Mouse (Mus musculus): Measurements from ENCODE around the gene Pip5kl1. TPM values are rescaled to one million over a fixed set of nuclear protein-coding genes. Genes with fewer than 3 reads are reported as not detected.

Pip5kl1 gene
- total and polyA plus RNA-seq, 2 experiments from 2014 or later: 15.1 to 19.1 TPM

DNA sequence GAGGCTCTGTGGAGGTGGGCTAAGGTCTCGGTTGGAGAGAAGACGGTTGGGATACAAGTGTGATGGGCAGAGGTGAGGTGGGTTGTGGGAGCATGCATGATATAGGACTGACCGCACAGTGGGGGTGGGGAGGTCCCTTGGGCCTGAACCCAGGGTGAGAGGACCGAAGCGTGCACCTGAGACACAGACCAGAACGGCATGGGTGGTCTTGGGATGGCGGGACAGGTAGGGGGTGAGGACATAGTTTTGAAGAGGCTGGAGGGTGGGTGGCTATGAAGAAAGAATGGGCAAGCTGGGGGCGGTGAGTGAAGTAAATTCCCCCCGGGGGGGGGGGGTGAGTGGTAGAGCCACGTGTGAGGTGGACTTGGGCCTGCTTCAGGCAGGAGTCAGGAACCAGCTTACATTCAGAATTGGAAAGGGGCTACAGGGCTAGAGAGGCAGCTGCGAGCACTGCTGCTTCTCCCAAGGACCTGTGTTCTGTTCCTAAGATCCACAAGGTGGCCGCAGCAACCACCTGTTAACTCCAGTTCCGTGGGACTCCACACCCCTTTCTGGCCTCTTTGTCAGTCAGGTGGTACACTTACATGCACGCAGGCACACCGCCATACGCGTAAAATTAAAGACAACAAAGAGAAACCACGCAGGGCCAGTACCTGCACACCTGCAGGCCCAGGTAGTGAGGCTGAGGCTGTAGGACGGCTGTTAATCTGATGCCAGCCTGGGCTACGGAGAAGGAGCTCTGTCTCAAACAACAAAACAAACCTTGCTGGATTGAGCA lies 52.9 kb downstream of the Pip5kl1 start:
- WGBS: 72% methylated on average over 20 of the region's 20 CpGs
- H3K4me2 ChIP-seq (ENCODE audit: low read depth, low read length): no peak overlapping the region
- no peak for TF ChIP-seq CTCF (IDR thresholded peaks at IDR 0.05; ENCODE audit: low read depth)

DNA sequence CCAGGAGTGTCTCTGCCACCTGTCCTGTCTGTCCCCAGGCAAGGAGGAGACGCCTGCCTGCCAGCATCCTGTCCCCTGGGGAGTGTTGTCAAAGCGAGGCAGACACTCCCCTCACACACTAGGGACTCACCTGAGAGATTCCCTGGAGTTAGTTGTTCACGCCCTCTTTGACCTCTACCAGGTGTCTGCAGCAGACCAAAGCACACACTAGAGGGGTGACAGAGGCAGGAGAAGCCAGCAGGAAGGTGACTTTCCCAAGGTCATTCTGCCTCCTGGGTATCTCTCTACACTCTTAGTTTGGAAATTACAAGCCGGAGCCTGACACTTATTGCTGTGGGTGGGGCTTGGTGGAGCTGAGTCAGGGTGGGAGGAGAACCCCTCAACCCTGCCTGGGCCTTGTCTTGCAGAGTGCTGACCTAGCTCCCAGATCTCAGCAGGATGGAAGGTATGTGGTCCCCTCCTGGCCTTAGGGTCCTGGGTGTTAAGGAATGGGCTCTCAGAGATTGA lies 53.5 kb downstream of the Pip5kl1 start:
- no peak for TF ChIP-seq CTCF (IDR thresholded peaks at IDR 0.05; ENCODE audit: low read depth)
- peak overlapping the region; percentile 73; the same call in 1 of the 2 replicates for H3K27ac ChIP-seq
- peak overlapping the region; percentile 18; the same call in 1 of the 2 replicates for H3K9ac ChIP-seq (replicated peaks; ENCODE audit: low read length)
- 65% methylated on average over 4 of the region's 4 CpGs for WGBS
- H3K9me3 ChIP-seq (ENCODE audit: low read length): no peaks in the 10 kb centered on the region
- no peak overlapping the region for H3K4me3 ChIP-seq (ENCODE audit: low read length)
- ATAC-seq (no peak), DNase-seq (ENCODE audit: low spot score) (no peak)
- no peak overlapping the region for H3K4me2 ChIP-seq (ENCODE audit: low read depth, low read length)
- H3K4me1 ChIP-seq (ENCODE audit: insufficient read depth, low read length): peaks cover 29% of the 10 kb centered on the region
- no peaks in the 10 kb centered on the region for H3K27me3 ChIP-seq (ENCODE audit: insufficient read depth, low read length)
- no peaks in the 10 kb centered on the region for H3K36me3 ChIP-seq (ENCODE audit: insufficient read depth, low read length)

More for the DNA sequence above, 52.9 kb downstream of the Pip5kl1 start:
- H3K27me3 ChIP-seq (ENCODE audit: insufficient read depth, low read length): no peaks in the 10 kb centered on the region
- DNase-seq (ENCODE audit: low spot score): no peak
- 0 out of 2 replicates have a peak overlapping the region, but pooled peaks have one; percentile 73 for H3K27ac ChIP-seq
- H3K9ac ChIP-seq (replicated peaks; ENCODE audit: low read length): no peak overlapping the region
- no peaks in the 10 kb centered on the region for H3K9me3 ChIP-seq (ENCODE audit: low read length)
- H3K36me3 ChIP-seq (ENCODE audit: insufficient read depth, low read length): no peaks in the 10 kb centered on the region
- no peak for ATAC-seq
- peaks cover 29% of the 10 kb centered on the region for H3K4me1 ChIP-seq (ENCODE audit: insufficient read depth, low read length)
- H3K4me3 ChIP-seq (ENCODE audit: low read length): no peak overlapping the region

DNA sequence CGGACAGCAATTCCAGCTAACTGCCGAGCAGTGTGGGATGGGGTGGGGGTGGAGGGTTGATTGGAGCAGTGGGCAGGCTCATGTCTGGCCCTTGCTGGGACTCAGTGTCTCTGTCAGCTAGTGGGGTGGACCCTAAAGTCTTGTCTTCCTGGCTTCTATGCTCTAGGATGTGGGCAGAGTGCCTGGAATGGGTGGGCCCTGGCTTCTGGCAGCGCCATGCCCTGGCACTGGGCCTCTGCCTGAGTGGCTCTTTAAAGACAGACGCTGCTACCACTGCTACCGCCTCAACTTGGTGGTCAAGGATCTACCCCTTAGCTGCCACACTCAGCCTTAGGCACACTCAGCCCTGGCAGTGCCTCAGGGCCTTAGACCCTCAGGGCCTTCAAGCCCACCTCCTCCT lies 54.1 kb downstream of the Pip5kl1 start:
- H3K36me3 ChIP-seq (ENCODE audit: insufficient read depth, low read length): no peaks in the 10 kb centered on the region
- H3K27ac ChIP-seq: peak overlapping the region; percentile 73
- H3K4me1 ChIP-seq (ENCODE audit: insufficient read depth, low read length): peaks cover 29% of the 10 kb centered on the region
- no peak overlapping the region for H3K4me3 ChIP-seq (ENCODE audit: low read length)
- H3K9ac ChIP-seq (replicated peaks; ENCODE audit: low read length): peak overlapping the region; percentile 18; the same call in 1 of the 2 replicates
- 14% methylated on average over 5 of the region's 5 CpGs for WGBS
- H3K4me2 ChIP-seq (ENCODE audit: low read depth, low read length): peak overlapping the region; percentile 27
- TF ChIP-seq CTCF (IDR thresholded peaks at IDR 0.05; ENCODE audit: low read depth): no peak
- ATAC-seq: peak; percentile 60
- H3K27me3 ChIP-seq (ENCODE audit: insufficient read depth, low read length): no peaks in the 10 kb centered on the region
- DNase-seq (ENCODE audit: low spot score): peak; percentile 83
- H3K9me3 ChIP-seq (ENCODE audit: low read length): no peaks in the 10 kb centered on the region

GRCm38 (mm10) chr2:32629276-32629976 lies 54.8 kb downstream of the Pip5kl1 start:
- ATAC-seq: peak; percentile 64
- no peaks in the 10 kb centered on the region for H3K27me3 ChIP-seq (ENCODE audit: insufficient read depth, low read length)
- no peak overlapping the region for H3K4me3 ChIP-seq (ENCODE audit: low read length)
- H3K4me2 ChIP-seq (ENCODE audit: low read depth, low read length): peak overlapping the region; percentile 27
- no peaks in the 10 kb centered on the region for H3K9me3 ChIP-seq (ENCODE audit: low read length)
- no peaks in the 10 kb centered on the region for H3K36me3 ChIP-seq (ENCODE audit: insufficient read depth, low read length)
- DNase-seq (ENCODE audit: low spot score): peak; percentile 86
- peak overlapping the region; percentile 73 for H3K27ac ChIP-seq
- peaks cover 29% of the 10 kb centered on the region for H3K4me1 ChIP-seq (ENCODE audit: insufficient read depth, low read length)
- peak overlapping the region; percentile 18; the same call in 1 of the 2 replicates for H3K9ac ChIP-seq (replicated peaks; ENCODE audit: low read length)
- 0 out of 2 replicates have a peak, but pooled peaks have one; percentile 13 for TF ChIP-seq CTCF (IDR thresholded peaks at IDR 0.05; ENCODE audit: low read depth)
- WGBS: 29% methylated on average over 9 of the region's 9 CpGs

- Histone ChIP-seq H3K4me3 (ENCODE audit: low read length) (no peak overlapping the region), H3K9me3 (ENCODE audit: low read length) (no peaks in the 10 kb centered on the region), H3K27me3 (ENCODE audit: insufficient read depth, low read length) (no peaks in the 10 kb centered on the region), H3K4me1 (ENCODE audit: insufficient read depth, low read length) (peaks cover 29% of the 10 kb centered on the region), H3K27ac (peak overlapping the region; percentile 73; the same call in 1 of the 2 replicates), H3K4me2 (ENCODE audit: low read depth, low read length) (peak overlapping the region; percentile 27), H3K36me3 (ENCODE audit: insufficient read depth, low read length) (no peaks in the 10 kb centered on the region), H3K9ac (replicated peaks; ENCODE audit: low read length) (no peak overlapping the region)
- no peak for TF ChIP-seq CTCF (IDR thresholded peaks at IDR 0.05; ENCODE audit: low read depth)
- ATAC-seq (no peak), DNase-seq (ENCODE audit: low spot score) (no peak)
- WGBS: 69% methylated on average over 7 of the region's 9 CpGs
Observed at GRCm38 (mm10) chr2:32630036-32630435, 55.4 kb downstream of the Pip5kl1 start.

- ATAC-seq (no peak), DNase-seq (ENCODE audit: low spot score) (no peak)
- Histone ChIP-seq H3K4me3 (ENCODE audit: low read length) (no peak overlapping the region), H3K9ac (replicated peaks; ENCODE audit: low read length) (no peak overlapping the region), H3K36me3 (ENCODE audit: insufficient read depth, low read length) (no peaks in the 10 kb centered on the region), H3K4me1 (ENCODE audit: insufficient read depth, low read length) (peaks cover 19% of the 10 kb centered on the region), H3K9me3 (ENCODE audit: low read length) (no peaks in the 10 kb centered on the region), H3K27me3 (ENCODE audit: insufficient read depth, low read length) (no peaks in the 10 kb centered on the region), H3K4me2 (ENCODE audit: low read depth, low read length) (peak overlapping the region; percentile 16; the same call in 1 of the 2 replicates), H3K27ac (no peak overlapping the region)
- TF ChIP-seq CTCF (IDR thresholded peaks at IDR 0.05; ENCODE audit: low read depth): no peak
- WGBS: 83% methylated on average over 10 of the region's 10 CpGs
Observed at GRCm38 (mm10) chr2:32631046-32631445, 56.4 kb downstream of the Pip5kl1 start.

Measured in hindbrain, postnatal 0 days (tissue).